Mouse (Mus musculus) urinary bladder, postnatal 10 days (tissue): ENCODE data around the gene Olfr155.

ENCODE experiments used
- DNase-seq: peaks from one replicate; pipeline ENCODE4 v3.0.0; 2022; ENCODE audit warnings: low spot score

Olfr155 gene

DNA sequence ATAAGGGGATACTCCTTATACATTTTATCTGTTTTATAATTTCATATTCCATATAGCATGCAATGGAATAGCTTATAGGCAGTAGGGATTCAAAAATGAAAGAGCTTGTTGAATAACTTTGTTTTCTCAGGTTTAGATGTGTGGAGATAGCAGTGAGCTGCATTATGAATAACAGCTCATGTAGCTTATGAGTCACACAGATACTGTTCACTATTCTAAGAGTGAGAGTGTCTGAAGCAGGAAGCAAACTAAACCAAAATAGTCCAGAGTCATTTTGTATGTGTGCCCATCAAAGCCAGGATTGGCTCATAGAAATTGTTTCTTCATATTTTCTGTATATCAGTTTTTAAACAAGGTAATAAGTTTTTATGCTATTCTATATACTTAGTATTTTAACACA is 45.8 kb downstream of the Olfr155 start:
- DNase-seq = no peak

DNA sequence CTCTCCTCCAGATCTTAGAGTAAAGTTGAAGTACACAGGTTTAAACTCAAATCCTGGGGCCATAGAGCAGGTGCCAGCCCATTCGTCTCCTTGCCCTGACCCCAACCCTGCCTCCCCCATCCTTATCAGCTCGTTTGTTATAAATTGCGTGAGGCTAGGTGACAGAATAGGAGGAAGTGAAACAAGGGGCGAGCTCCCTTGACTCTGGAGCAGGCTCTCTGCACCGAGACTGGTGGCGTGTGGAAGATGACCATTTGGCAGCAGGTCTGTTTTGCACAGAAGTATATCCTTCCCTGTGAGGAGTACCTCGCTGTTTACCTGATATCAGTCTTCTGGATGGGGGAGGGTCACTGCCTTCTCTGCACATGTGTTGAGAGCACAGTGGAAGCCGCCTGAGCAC is 47.8 kb downstream of the Olfr155 start:
- no peak for DNase-seq

DNA sequence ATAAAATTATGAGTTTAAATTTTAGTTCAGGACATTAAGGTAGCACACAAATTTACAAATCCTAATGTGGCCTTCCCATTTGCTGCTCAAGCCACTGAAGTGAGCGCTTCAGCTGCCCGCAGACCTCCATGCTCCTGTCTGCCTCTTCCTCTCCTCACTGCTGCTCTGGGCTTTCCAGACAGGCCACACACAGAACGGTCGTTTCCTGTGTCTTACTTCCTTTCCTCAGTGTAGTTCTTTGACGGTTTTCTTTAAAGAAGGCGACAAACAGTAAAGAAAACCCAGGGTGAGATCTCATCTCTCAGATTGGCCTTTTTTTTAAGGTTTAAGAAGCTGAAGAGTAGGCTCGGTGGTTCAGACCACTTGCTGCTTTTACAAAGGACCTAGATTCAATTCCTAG is 52.3 kb downstream of the Olfr155 start:
- no peak for DNase-seq

DNA sequence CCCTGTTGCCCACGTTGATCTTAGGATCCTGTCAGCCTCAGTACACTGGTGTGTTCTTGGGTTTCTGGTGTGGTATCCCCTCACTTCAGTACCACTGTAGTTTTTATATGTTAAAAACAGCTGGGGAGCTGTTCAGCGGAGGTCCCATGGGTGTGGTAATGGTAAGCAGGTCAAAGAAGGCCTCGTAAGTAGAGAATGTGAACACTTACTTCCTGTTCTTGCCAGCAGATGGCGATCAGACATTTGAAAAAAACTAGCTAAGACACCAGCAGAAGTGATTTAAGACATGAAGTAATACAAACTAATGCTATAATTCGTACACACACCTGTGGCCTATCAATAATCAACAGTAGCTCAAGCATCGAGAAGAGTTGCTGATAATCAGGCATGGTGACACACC is 55.1 kb downstream of the Olfr155 start:
- no peak for DNase-seq
